Mouse (Mus musculus) thymus, adult 2 months (tissue): ENCODE results near the gene Polr3f.

ENCODE experiments used
- CTCF ChIP-seq: fragments of 200-500 bp; IDR thresholded peaks from 2 replicates; pipeline ENCODE4 v1.5.1; 2012; ENCODE audit warnings: mild to moderate bottlenecking, control low read depth, low read length, moderate library complexity, borderline replicate concordance; ENCODE audit not compliant: control insufficient read depth, poor library complexity, insufficient read depth; ENCODE audit errors: extremely low read depth
- POLR2A ChIP-seq: fragments of 200-500 bp; IDR thresholded peaks from 2 replicates; pipeline ENCODE4 v1.6.1; 2012; ENCODE audit warnings: mild to moderate bottlenecking, low read length, control low read depth, moderate library complexity; ENCODE audit not compliant: control insufficient read depth, poor library complexity, insufficient read depth; ENCODE audit errors: extremely low read depth

GRCm38 (mm10) chr2:144553905-144554304 lies 26.4 kb downstream of the Polr3f start:
- TF ChIP-seq CTCF (no peak), POLR2A (no peak)
